Mouse (Mus musculus) intestine, postnatal 0 days (tissue): ENCODE measurements at regions not wholly inside any gene's neighbourhood (a gene's known extent, or its start where the extent isn't known, plus 50 kb on each side); places are given as distances from the start of the nearest gene placed in this dataset.

Experiments used
- ATAC-seq: fragments of 200-750 bp; cut with Nextera tagmentation; 2 replicates; pipeline ENCODE4 v1.8.0; 2017; ENCODE audit warnings: mild to moderate bottlenecking, moderate TSS enrichment, moderate library complexity
- H3K27ac ChIP-seq: fragments of 300-500 bp; sonication (generic); 2 replicates; pipeline ENCODE4 v1.5.1; 2014; ENCODE audit warnings: mild to moderate bottlenecking, low read depth, low read length, moderate library complexity
- H3K27me3 ChIP-seq: fragments of 300-500 bp; sonication (generic); replicated peaks from 2 replicates; pipeline ENCODE4 v1.6.1; 2014; ENCODE audit warnings: low read length, mixed read lengths; ENCODE audit not compliant: control insufficient read depth, insufficient read depth
- H3K36me3 ChIP-seq: fragments of 300-500 bp; sonication (generic); 2 replicates; pipeline ENCODE4 v1.6.1; 2014; ENCODE audit warnings: mild to moderate bottlenecking, moderate library complexity; ENCODE audit not compliant: control insufficient read depth, insufficient read depth
- H3K4me1 ChIP-seq: fragments of 300-500 bp; sonication (generic); replicated peaks from 2 replicates; pipeline ENCODE4 v1.6.1; 2014; ENCODE audit warnings: antibody characterized with exemption, low read length, mixed read lengths; ENCODE audit not compliant: control insufficient read depth, insufficient read depth
- H3K4me2 ChIP-seq: fragments of 300-500 bp; sonication (generic); replicated peaks from 2 replicates; pipeline ENCODE4 v1.6.1; 2014; ENCODE audit warnings: low read depth, mild to moderate bottlenecking, moderate library complexity
- H3K4me3 ChIP-seq: fragments of 300-500 bp; sonication (generic); 2 replicates; pipeline ENCODE4 v1.5.1; 2014; ENCODE audit warnings: low read depth, low read length
- H3K9ac ChIP-seq: fragments of 300-500 bp; sonication (generic); 2 replicates; pipeline ENCODE4 v1.6.1; 2014; ENCODE audit warnings: mild to moderate bottlenecking, low read depth, low read length
- H3K9me3 ChIP-seq: fragments of 300-500 bp; sonication (generic); 2 replicates; pipeline ENCODE4 v1.6.1; 2016; ENCODE audit warnings: mixed run types; ENCODE audit not compliant: control insufficient read depth
- CTCF ChIP-seq: sonication (generic); IDR thresholded peaks from 2 replicates; pipeline ENCODE4 v1.5.1; 2016; ENCODE audit warnings: low read depth, mild to moderate bottlenecking, control low read depth, antibody characterized with exemption, moderate library complexity
- WGBS: fragments of 180-500 bp; shearing (Covaris S2); extraction: QIAGEN DNeasy Blood & Tissue Kit; methylation state at CpG from one replicate; pipeline ENCODE4 v1.1.7; 2014; 5-methylcytosine and 5-hydroxymethylcytosine counted together

GRCm38 (mm10) chr13:28730059-28730580 is 223.4 kb downstream of the Sox4 start:
- Histone ChIP-seq H3K9me3 (no peaks in the 10 kb centered on the region), H3K27me3 (no peaks in the 10 kb centered on the region), H3K9ac (no peak overlapping the region), H3K4me2 (no peak overlapping the region), H3K4me1 (no peaks in the 10 kb centered on the region), H3K4me3 (no peak overlapping the region), H3K36me3 (no peaks in the 10 kb centered on the region), H3K27ac (no peak overlapping the region)
- ATAC-seq, result no peak
- no peak for TF ChIP-seq CTCF
- WGBS, result 91% methylated on average over 8 of the region's 8 CpGs

- H3K27ac ChIP-seq, result no peak overlapping the region
- WGBS, result 54% methylated on average over 5 of the region's 5 CpGs
- no peak overlapping the region for H3K4me2 ChIP-seq
- no peaks in the 10 kb centered on the region for H3K4me1 ChIP-seq
- H3K9ac ChIP-seq, result no peak overlapping the region
- TF ChIP-seq CTCF, result no peak
- no peaks in the 10 kb centered on the region for H3K9me3 ChIP-seq
- no peak for ATAC-seq
- H3K36me3 ChIP-seq, result no peaks in the 10 kb centered on the region
- H3K27me3 ChIP-seq, result no peaks in the 10 kb centered on the region
- no peak overlapping the region for H3K4me3 ChIP-seq
Measured at GRCm38 (mm10) chr13:28728768-28729167, 224.7 kb downstream of the Sox4 start.

GRCm38 (mm10) chr13:28724300-28724699 is 229.2 kb downstream of the Sox4 start:
- Histone ChIP-seq H3K27me3 (no peaks in the 10 kb centered on the region), H3K4me3 (no peak overlapping the region), H3K9me3 (no peaks in the 10 kb centered on the region), H3K27ac (no peak overlapping the region), H3K36me3 (no peaks in the 10 kb centered on the region), H3K4me2 (no peak overlapping the region), H3K9ac (no peak overlapping the region), H3K4me1 (no peaks in the 10 kb centered on the region)
- WGBS, result 55% methylated on average over 3 of the region's 3 CpGs
- TF ChIP-seq CTCF, result no peak
- ATAC-seq, result no peak

- Histone ChIP-seq H3K36me3 (no peaks in the 10 kb centered on the region), H3K4me3 (no peak overlapping the region), H3K4me2 (no peak overlapping the region), H3K27me3 (no peaks in the 10 kb centered on the region), H3K27ac (no peak overlapping the region), H3K9ac (no peak overlapping the region), H3K4me1 (no peaks in the 10 kb centered on the region), H3K9me3 (no peaks in the 10 kb centered on the region)
- WGBS, result 88% methylated on average over 2 of the region's 2 CpGs
- no peak for TF ChIP-seq CTCF
- no peak for ATAC-seq
Measured at GRCm38 (mm10) chr13:28722074-28722473, 231.4 kb downstream of the Sox4 start.

- Histone ChIP-seq H3K4me2 (no peak overlapping the region), H3K4me3 (no peak overlapping the region), H3K4me1 (no peaks in the 10 kb centered on the region), H3K27me3 (no peaks in the 10 kb centered on the region), H3K9me3 (no peaks in the 10 kb centered on the region), H3K36me3 (no peaks in the 10 kb centered on the region), H3K27ac (no peak overlapping the region), H3K9ac (no peak overlapping the region)
- ATAC-seq, result no peak
- TF ChIP-seq CTCF, result no peak
- 72% methylated on average over 11 of the region's 11 CpGs for WGBS
Measured at GRCm38 (mm10) chr13:28721548-28721981, 231.9 kb downstream of the Sox4 start.

- WGBS, result 52% methylated on average over 11 of the region's 11 CpGs
- no peaks in the 10 kb centered on the region for H3K9me3 ChIP-seq
- no peak overlapping the region for H3K4me3 ChIP-seq
- H3K27me3 ChIP-seq, result no peaks in the 10 kb centered on the region
- TF ChIP-seq CTCF, result no peak
- no peak overlapping the region for H3K27ac ChIP-seq
- H3K36me3 ChIP-seq, result no peaks in the 10 kb centered on the region
- H3K9ac ChIP-seq, result no peak overlapping the region
- H3K4me2 ChIP-seq, result no peak overlapping the region
- no peak for ATAC-seq
- no peaks in the 10 kb centered on the region for H3K4me1 ChIP-seq
Measured at GRCm38 (mm10) chr13:28720639-28721239, 232.8 kb downstream of the Sox4 start.
